Mouse (Mus musculus) heart, embryonic 16.5 days (tissue): ENCODE measurements around the gene Snrk. TPM values are rescaled to one million over a fixed set of nuclear protein-coding genes. Genes with fewer than 3 reads are reported as not detected.

ENCODE experiments used
- ATAC-seq: fragments of 200-750 bp; cut with Nextera tagmentation; replicated peaks from 2 replicates; pipeline ENCODE4 v1.8.0; 2017; ENCODE audit warnings: moderate number of reproducible peaks; ENCODE audit not compliant: insufficient read depth, low FRiP score; ENCODE audit errors: extremely low read depth
- H3K27ac ChIP-seq: fragments of 300-500 bp; sonication (generic); 2 replicates; pipeline ENCODE4 v1.5.1; 2014; ENCODE audit warnings: mild to moderate bottlenecking, low read length, control low read depth, moderate library complexity
- H3K27me3 ChIP-seq: fragments of 300-500 bp; sonication (generic); 2 replicates; pipeline ENCODE4 v1.6.1; 2014; ENCODE audit warnings: low read length, mixed read lengths; ENCODE audit not compliant: control insufficient read depth, insufficient read depth
- H3K36me3 ChIP-seq: fragments of 300-500 bp; sonication (generic); 2 replicates; pipeline ENCODE4 v1.6.1; 2014; ENCODE audit not compliant: control insufficient read depth, insufficient read depth
- H3K4me1 ChIP-seq: fragments of 300-500 bp; sonication (generic); 2 replicates; pipeline ENCODE4 v1.6.1; 2014; ENCODE audit warnings: low read length, mixed read lengths; ENCODE audit not compliant: control insufficient read depth, insufficient read depth
- H3K4me2 ChIP-seq: fragments of 300-500 bp; sonication (generic); 2 replicates; pipeline ENCODE4 v1.6.1; 2014; ENCODE audit warnings: low read depth, mild to moderate bottlenecking, control low read depth, low read length
- H3K4me3 ChIP-seq: fragments of 300-500 bp; sonication (generic); 2 replicates; pipeline ENCODE4 v1.5.1; 2014; ENCODE audit warnings: mild to moderate bottlenecking, control low read depth, low read length
- H3K9ac ChIP-seq: fragments of 300-500 bp; sonication (generic); 2 replicates; pipeline ENCODE4 v1.6.1; 2014; ENCODE audit warnings: low read length, control low read depth
- H3K9me3 ChIP-seq: fragments of 300-500 bp; sonication (generic); replicated peaks from 2 replicates; pipeline ENCODE4 v1.6.1; 2016; ENCODE audit warnings: low read length; ENCODE audit not compliant: control insufficient read depth
- WGBS: fragments of 180-500 bp; shearing (Covaris S2); extraction: QIAGEN DNeasy Blood & Tissue Kit; methylation state at CpG from one replicate; pipeline ENCODE4 v1.1.7; 2014; 5-methylcytosine and 5-hydroxymethylcytosine counted together
- polyA plus RNA-seq: library from polyadenylated mRNA; unstranded; fragments of >200 nt; fragmentation: Nextera tagmentation; extraction: Ambion mirVana; gene quantifications from 2 replicates; pipeline ENCODE4 v1.2.1, GENCODE M21; 2015

Snrk gene
- polyA plus RNA-seq, 1 experiment from 2014 or later = 61.7 TPM

DNA sequence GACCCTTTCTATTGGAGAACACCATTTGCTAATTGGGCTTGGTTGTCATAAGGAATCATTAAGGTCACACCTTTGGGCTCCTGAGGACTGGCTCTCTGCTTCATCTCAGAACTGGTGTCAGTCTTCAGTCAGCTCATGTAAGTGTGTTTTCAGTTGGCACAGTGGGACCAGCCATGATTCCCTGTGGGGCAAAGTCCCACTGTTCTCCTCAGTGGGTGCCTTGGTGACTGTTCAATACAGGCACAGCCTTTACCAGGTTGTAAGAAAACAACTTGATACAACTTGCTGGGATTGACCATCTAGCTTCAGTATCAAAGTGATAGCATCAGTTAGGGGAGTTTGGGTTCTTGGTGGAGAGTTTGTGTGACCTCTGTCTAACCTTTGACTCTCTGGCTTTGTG, 28.6 kb downstream of the Snrk start:
- peak overlapping the region; percentile 27; the same call in 1 of the 2 replicates for H3K27ac ChIP-seq
- H3K4me2 ChIP-seq = no peak overlapping the region
- ATAC-seq = no peak
- H3K4me3 ChIP-seq = no peak overlapping the region
- H3K9ac ChIP-seq = no peak overlapping the region
- peaks cover 5% of the 10 kb centered on the region; the same call in 1 of the 2 replicates for H3K9me3 ChIP-seq
- H3K4me1 ChIP-seq = peaks cover 23% of the 10 kb centered on the region
- peaks cover 30% of the 10 kb centered on the region for H3K36me3 ChIP-seq
- no peaks in the 10 kb centered on the region for H3K27me3 ChIP-seq

DNA sequence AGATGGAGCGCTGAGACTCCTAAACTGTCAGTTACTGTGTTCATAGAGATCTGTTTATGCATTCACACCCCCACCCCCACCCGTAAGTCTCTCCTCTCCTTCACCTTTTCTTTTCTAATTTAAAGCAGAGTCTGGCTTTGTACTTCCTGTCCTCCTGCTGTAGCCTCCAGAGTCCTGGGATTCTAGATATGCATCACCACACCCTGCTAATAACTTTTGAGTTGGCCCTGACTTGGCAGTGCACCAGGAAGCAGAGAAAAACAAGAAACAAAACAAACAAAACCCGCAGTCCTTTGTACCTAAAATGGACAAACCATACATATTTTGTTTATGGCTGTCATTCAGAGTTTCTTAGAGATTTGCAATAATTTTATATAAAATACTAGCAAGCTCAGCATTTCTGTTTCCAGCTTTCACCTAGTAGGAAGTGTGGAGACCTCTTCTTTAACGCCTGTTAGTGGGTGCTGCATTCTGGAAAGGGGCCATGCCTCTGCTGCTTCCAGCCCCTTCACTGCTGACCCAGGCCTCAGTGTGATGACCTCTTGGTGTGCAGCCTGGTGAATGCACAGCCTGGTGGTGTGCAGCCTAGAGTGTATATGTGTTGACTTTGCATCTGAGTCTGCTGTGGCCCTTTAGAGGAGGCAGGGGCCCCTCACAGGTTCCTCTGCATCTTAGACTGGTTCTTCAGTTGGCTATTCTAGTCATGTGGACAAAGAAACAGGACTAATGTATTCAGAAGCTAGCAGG, 29.2 kb downstream of the Snrk start:
- peaks cover 30% of the 10 kb centered on the region for H3K36me3 ChIP-seq
- H3K9me3 ChIP-seq = peaks cover 5% of the 10 kb centered on the region; the same call in 1 of the 2 replicates
- H3K4me2 ChIP-seq = no peak overlapping the region
- H3K27ac ChIP-seq = peak overlapping the region; percentile 27; the same call in 1 of the 2 replicates
- 76% methylated on average over 4 of the region's 4 CpGs for WGBS
- H3K27me3 ChIP-seq = no peaks in the 10 kb centered on the region
- H3K4me3 ChIP-seq = no peak overlapping the region
- H3K9ac ChIP-seq = no peak overlapping the region
- no peak for ATAC-seq
- peaks cover 23% of the 10 kb centered on the region for H3K4me1 ChIP-seq

DNA sequence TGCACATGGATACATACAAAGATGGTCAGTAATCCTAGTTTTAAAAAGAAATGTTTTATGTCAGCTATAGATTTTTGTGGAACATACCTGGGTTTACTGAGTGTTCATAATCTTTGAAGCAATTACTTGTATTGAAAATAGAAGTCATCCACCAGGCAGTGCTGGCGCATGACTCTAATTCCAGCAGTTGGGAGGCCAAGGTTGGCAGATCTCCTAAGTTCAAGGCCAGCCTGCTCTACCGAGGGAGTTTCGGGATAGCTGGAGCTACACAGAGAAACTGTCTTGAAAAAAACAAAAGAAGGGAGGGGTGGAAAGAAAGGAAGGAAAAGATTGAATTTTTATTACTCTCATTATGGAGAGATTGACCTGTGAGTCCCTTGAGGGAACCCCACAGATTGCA, 31.3 kb downstream of the Snrk start:
- 83% methylated on average over 3 of the region's 3 CpGs for WGBS
- no peak for ATAC-seq

DNA sequence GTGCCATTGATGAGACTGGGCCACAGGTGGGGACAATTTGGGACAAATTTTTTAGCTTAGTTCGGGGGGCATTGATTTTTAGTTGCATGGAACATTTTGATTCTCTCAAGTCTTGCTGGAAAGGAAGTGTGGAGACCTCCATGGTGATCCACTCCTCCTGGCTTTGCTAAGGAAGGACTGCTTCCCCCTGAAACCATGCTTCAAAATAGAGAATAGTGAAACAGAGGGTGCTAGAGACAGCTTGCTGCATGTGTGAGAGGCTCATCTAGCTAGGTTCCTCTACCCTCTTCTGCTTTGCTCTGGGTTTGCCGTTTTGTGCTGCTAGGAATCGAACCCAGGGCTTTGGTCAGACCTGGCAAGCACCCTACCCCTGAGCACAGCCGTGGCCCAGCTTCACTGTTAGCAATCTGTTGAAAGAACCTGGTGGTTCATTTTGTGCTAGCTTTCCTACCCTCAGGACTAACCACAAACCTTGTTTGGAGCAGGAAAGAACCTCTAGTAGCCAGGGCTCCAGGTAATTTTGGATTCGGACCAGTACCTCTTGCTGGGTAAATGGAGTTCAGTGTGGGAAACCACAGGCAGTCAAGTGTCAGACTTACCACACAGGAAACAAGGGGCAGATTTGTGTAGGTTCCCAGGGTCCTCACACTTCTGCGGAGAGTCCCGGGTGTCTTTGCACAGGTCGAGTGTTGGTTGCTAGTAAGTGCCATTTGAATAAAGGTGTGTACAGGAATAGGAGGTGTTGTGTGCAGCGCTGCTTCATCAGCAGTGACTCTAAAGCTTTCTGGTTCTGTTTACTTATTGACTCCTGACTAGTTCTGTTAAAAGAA, 33.1 kb downstream of the Snrk start:
- Histone ChIP-seq H3K9ac (no peak overlapping the region), H3K4me2 (no peak overlapping the region), H3K36me3 (peaks cover 14% of the 10 kb centered on the region), H3K27ac (no peak overlapping the region), H3K4me3 (no peak overlapping the region), H3K27me3 (no peaks in the 10 kb centered on the region), H3K9me3 (no peaks in the 10 kb centered on the region; the same call in 1 of the 2 replicates), H3K4me1 (peaks cover 23% of the 10 kb centered on the region)
- ATAC-seq = no peak
- 83% methylated on average over 9 of the region's 9 CpGs for WGBS

More for the DNA sequence above, 31.3 kb downstream of the Snrk start:
- Histone ChIP-seq H3K9ac (no peak overlapping the region), H3K4me1 (peaks cover 18% of the 10 kb centered on the region), H3K27ac (no peak overlapping the region), H3K9me3 (peaks cover 5% of the 10 kb centered on the region; the same call in 1 of the 2 replicates), H3K4me2 (no peak overlapping the region), H3K27me3 (no peaks in the 10 kb centered on the region), H3K4me3 (no peak overlapping the region), H3K36me3 (peaks cover 30% of the 10 kb centered on the region)

DNA sequence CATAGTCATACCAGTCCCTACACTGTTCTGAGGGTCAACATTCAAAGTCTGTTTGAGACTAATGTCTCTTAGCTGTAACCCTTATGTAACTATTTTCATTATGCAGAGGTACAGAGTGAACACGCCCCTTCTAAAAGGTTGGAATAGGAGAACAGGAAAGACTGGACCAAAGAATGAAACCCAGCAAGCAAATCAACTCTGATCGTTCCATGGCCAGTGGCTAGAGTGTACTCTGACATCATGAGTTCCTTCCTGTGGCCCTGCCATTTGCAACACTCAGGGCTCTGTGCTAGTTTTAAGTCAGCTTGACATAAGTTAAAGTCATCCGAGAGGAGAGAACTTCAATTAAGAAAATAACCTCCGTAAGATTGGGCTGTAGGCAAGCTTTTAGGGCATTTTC, 35.0 kb downstream of the Snrk start:
- no peaks in the 10 kb centered on the region for H3K27me3 ChIP-seq
- H3K9ac ChIP-seq = no peak overlapping the region
- H3K4me3 ChIP-seq = no peak overlapping the region
- no peak overlapping the region for H3K27ac ChIP-seq
- no peak overlapping the region for H3K4me2 ChIP-seq
- 82% methylated on average over 4 of the region's 4 CpGs for WGBS
- peaks cover 6% of the 10 kb centered on the region for H3K36me3 ChIP-seq
- ATAC-seq = no peak
- 0 out of 2 replicates have a peak, but pooled peaks cover 3% of the 10 kb centered on the region for H3K9me3 ChIP-seq
- H3K4me1 ChIP-seq = peaks cover 12% of the 10 kb centered on the region

DNA sequence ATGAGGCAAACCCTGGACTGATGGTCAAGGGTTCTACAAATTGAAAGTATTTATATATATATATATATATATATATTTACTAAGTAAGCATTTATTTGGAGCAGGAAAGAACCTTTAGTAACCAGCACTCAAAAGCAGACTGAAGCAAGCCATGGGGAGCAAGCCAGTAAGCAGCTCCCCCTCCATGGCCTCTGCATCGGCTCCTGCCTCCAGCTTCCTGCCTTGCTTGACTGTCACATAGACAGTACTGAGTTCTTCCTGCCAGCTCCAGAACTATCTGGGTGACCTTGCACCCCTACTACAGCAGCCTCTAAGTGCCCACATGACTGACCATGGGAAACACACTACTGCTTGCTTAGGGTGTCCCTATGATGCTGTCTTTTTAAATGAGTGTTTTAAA, 35.4 kb downstream of the Snrk start:
- Histone ChIP-seq H3K27me3 (no peaks in the 10 kb centered on the region), H3K4me2 (no peak overlapping the region), H3K9ac (no peak overlapping the region), H3K4me1 (peaks cover 12% of the 10 kb centered on the region), H3K27ac (no peak overlapping the region), H3K36me3 (peaks cover 6% of the 10 kb centered on the region), H3K4me3 (no peak overlapping the region), H3K9me3 (0 out of 2 replicates have a peak, but pooled peaks cover 3% of the 10 kb centered on the region)
- 29% methylated on average over 1 of the region's 1 CpGs for WGBS
- no peak for ATAC-seq

DNA sequence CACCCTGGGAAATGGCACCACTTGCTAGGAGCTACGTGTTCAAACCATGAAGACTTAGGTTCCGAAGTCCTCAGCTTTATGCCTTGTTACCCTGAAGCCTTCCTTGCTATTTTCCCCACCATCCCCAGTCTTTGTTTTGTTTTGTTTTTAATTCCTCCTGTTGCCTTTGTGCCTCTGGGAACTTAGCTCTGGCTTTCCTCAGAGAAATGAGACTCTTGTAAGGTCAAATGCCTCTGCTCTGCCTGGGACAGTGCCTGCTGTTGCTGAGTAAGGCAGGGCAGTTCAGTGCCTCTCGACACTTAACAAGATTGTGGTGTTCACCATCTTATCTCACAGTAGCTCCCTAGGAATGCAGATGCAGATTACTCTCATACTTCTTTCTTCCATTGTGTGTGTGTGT, 36.4 kb downstream of the Snrk start:
- H3K4me1 ChIP-seq = peaks cover 19% of the 10 kb centered on the region
- no peak for ATAC-seq
- H3K4me3 ChIP-seq = no peak overlapping the region
- H3K36me3 ChIP-seq = peaks cover 6% of the 10 kb centered on the region
- WGBS = 67% methylated on average over 3 of the region's 3 CpGs
- H3K9ac ChIP-seq = no peak overlapping the region
- no peak overlapping the region for H3K27ac ChIP-seq
- no peak overlapping the region for H3K4me2 ChIP-seq
- H3K27me3 ChIP-seq = no peaks in the 10 kb centered on the region
- H3K9me3 ChIP-seq = 0 out of 2 replicates have a peak, but pooled peaks cover 3% of the 10 kb centered on the region

DNA sequence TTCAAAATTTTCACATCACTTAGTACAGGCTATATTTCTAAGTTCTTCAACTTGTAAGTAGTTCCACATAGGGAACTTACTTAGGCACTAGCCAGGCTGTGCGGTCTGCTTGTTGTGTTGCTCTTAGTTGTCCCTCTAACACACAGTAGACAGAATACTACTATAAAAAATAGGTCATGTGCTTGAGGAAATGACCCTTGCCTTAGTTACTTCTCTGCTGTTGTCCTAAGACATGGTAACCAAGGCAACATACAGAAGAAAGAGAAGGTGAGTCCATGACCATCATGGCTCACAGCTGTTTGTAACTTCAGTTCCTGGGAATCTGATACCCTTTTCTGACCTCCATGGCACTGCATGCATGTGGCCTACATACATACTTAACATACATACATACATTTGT, 38.1 kb downstream of the Snrk start:
- Histone ChIP-seq H3K9me3 (0 out of 2 replicates have a peak, but pooled peaks cover 3% of the 10 kb centered on the region), H3K4me2 (no peak overlapping the region), H3K27ac (no peak overlapping the region), H3K4me1 (peaks cover 23% of the 10 kb centered on the region), H3K4me3 (no peak overlapping the region), H3K9ac (no peak overlapping the region), H3K27me3 (no peaks in the 10 kb centered on the region), H3K36me3 (peaks cover 11% of the 10 kb centered on the region)
- ATAC-seq = no peak
- 97% methylated on average over 1 of the region's 1 CpGs for whole genome bisulfite sequencing
